Mouse (Mus musculus): ENCODE results near the gene C8a. TPM values are rescaled to one million over a fixed set of nuclear protein-coding genes. Genes with fewer than 3 reads are reported as not detected.

The C8a gene
- polyA plus RNA-seq, 1 experiment from 2014 or later: not detected

DNA sequence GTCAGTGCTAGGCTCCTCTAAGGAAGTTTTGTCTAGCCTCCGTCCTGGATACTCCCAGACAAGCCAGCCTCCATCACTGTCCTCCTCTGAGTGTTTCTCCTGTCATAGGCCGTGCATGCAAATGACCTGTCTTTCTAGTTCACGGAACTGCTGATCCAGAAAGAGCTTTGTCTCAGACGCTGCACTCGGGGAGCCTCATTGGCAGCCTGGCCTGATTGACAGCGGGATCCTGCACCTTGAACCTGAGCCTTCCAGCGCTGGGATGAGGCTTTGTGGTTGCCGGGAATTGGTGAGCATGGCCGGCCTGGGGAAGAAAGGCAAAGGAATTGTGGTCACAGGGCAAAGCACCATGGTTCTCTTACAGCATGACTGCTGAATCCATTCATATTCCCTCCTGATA, 11.3 kb upstream of the C8a start:
- Histone ChIP-seq H3K27ac (replicated peaks) (no peak overlapping the region), H3K9me3 (no peaks in the 10 kb centered on the region)

DNA sequence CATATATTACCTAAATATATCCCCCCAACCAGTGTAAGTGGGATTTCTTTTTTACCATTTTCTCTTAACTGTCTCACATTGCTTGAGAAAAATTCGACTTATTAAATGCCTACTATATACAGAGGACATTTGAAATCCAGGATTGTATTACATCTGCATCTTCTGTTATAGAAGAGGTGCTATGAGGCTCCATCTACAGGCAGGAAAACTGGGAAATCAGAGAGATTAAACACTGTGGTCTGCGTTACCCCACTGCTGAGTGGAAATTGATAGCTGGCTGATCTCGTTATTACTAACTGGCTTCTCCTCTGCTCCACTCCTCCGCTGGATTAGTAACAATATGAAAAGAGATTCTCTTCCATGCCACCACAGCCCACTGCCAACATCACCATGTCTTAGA, 366 bp downstream of the C8a start:
- Histone ChIP-seq H3K9me3 (no peaks in the 10 kb centered on the region), H3K27me3 (replicated peaks; ENCODE audit: low read depth, poor library complexity, severe bottlenecking) (no peaks in the 10 kb centered on the region), H3K4me1 (no peaks in the 10 kb centered on the region), H3K36me3 (replicated peaks) (no peaks in the 10 kb centered on the region), H3K4me3 (no peak overlapping the region), H3K27ac (replicated peaks) (no peak overlapping the region)
- DNase-seq (ENCODE audit: low spot score): no peak
- 75% methylated on average over 4 of the region's 4 CpGs for WGBS

More for the DNA sequence above, 11.3 kb upstream of the C8a start:
- no peak for DNase-seq (ENCODE audit: low spot score)
- Histone ChIP-seq H3K36me3 (replicated peaks) (no peaks in the 10 kb centered on the region), H3K27me3 (replicated peaks; ENCODE audit: low read depth, poor library complexity, severe bottlenecking) (peaks cover 11% of the 10 kb centered on the region; the same call in 1 of the 2 replicates), H3K4me3 (no peak overlapping the region), H3K4me1 (peaks cover 4% of the 10 kb centered on the region; the same call in 1 of the 2 replicates)
- WGBS: 63% methylated on average over 9 of the region's 9 CpGs

GRCm38 (mm10) chr4:104870196-104870595, 6.0 kb downstream of the C8a start:
- 84% methylated on average over 5 of the region's 5 CpGs for WGBS
- no peak for DNase-seq (ENCODE audit: low spot score)
- H3K4me1 ChIP-seq: peaks cover 9% of the 10 kb centered on the region
- no peaks in the 10 kb centered on the region for H3K9me3 ChIP-seq
- H3K36me3 ChIP-seq (replicated peaks): no peaks in the 10 kb centered on the region
- no peak overlapping the region for H3K27ac ChIP-seq (replicated peaks)
- no peaks in the 10 kb centered on the region for H3K27me3 ChIP-seq (replicated peaks; ENCODE audit: low read depth, poor library complexity, severe bottlenecking)
- no peak overlapping the region for H3K4me3 ChIP-seq

DNA sequence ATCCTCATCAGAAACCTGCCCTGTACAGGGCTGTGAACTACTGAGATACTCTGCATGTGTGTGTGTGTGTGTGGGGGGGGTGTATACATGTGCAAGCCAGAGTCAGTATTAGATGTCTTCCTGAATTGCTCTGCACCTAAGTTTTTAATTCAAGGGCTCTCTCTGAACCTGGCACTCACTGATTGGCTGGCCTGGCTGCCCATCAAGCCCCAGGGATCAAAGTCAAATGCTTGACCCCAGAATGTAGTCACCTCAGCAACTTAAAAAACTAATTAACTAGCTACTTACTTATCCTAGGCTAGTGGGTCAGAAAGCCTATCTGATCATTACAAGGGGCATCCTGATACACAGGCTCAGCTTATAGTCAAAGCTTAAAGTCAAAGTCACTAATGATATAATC, 6.6 kb downstream of the C8a start:
- Histone ChIP-seq H3K4me1 (peaks cover 15% of the 10 kb centered on the region), H3K9me3 (no peaks in the 10 kb centered on the region), H3K27me3 (replicated peaks; ENCODE audit: low read depth, poor library complexity, severe bottlenecking) (no peaks in the 10 kb centered on the region)

GRCm38 (mm10) chr4:104864397-104864796, 11.8 kb downstream of the C8a start:
- 83% methylated on average over 1 of the region's 1 CpGs for WGBS
- H3K27ac ChIP-seq (replicated peaks): no peak overlapping the region

More for the DNA sequence above, 6.6 kb downstream of the C8a start:
- Histone ChIP-seq H3K4me3 (no peak overlapping the region), H3K27ac (replicated peaks) (no peak overlapping the region), H3K36me3 (replicated peaks) (no peaks in the 10 kb centered on the region)
- no peak for DNase-seq (ENCODE audit: low spot score)

DNA sequence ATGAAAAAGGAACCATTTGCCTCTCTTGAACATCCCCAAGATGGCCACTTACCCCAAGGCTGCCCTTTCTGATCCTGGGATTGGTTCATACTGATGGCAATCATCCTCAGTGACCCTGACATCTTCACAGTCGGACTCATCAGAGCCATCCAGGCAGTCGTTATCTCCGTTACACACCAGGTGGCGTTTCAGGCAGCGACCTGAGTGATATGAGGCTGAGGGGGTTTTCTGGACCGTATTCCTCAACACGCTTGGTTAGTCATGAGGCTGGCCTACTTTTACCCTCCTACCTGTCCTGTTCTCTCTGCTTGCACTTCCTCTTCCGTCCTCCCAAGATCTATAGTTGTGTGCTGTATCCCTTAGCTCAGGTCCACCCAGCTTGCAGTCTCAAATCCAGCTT, 15.0 kb downstream of the C8a start:
- no peak overlapping the region for H3K4me3 ChIP-seq
- DNase-seq (ENCODE audit: low spot score): no peak
- H3K4me1 ChIP-seq: peaks cover 15% of the 10 kb centered on the region
- 80% methylated on average over 8 of the region's 8 CpGs for WGBS
- no peaks in the 10 kb centered on the region for H3K9me3 ChIP-seq
- no peak overlapping the region for H3K27ac ChIP-seq (replicated peaks)
- H3K27me3 ChIP-seq (replicated peaks; ENCODE audit: low read depth, poor library complexity, severe bottlenecking): no peaks in the 10 kb centered on the region; the same call in 1 of the 2 replicates
- no peaks in the 10 kb centered on the region for H3K36me3 ChIP-seq (replicated peaks)

More at GRCm38 (mm10) chr4:104864397-104864796, 11.8 kb downstream of the C8a start:
- Histone ChIP-seq H3K4me1 (peaks cover 15% of the 10 kb centered on the region), H3K4me3 (no peak overlapping the region), H3K9me3 (no peaks in the 10 kb centered on the region), H3K27me3 (replicated peaks; ENCODE audit: low read depth, poor library complexity, severe bottlenecking) (no peaks in the 10 kb centered on the region; the same call in 1 of the 2 replicates), H3K36me3 (replicated peaks) (no peaks in the 10 kb centered on the region)
- DNase-seq (ENCODE audit: low spot score): no peak

- DNase-seq (ENCODE audit: low spot score): no peak
- no peaks in the 10 kb centered on the region for H3K4me1 ChIP-seq
- H3K36me3 ChIP-seq (replicated peaks): no peaks in the 10 kb centered on the region
- no peak overlapping the region for H3K27ac ChIP-seq (replicated peaks)
- WGBS: 84% methylated on average over 4 of the region's 4 CpGs
- H3K27me3 ChIP-seq (replicated peaks; ENCODE audit: low read depth, poor library complexity, severe bottlenecking): no peaks in the 10 kb centered on the region; the same call in 1 of the 2 replicates
- H3K9me3 ChIP-seq: no peaks in the 10 kb centered on the region
- no peak overlapping the region for H3K4me3 ChIP-seq
Measured at GRCm38 (mm10) chr4:104857823-104858222, 18.4 kb downstream of the C8a start.

DNA sequence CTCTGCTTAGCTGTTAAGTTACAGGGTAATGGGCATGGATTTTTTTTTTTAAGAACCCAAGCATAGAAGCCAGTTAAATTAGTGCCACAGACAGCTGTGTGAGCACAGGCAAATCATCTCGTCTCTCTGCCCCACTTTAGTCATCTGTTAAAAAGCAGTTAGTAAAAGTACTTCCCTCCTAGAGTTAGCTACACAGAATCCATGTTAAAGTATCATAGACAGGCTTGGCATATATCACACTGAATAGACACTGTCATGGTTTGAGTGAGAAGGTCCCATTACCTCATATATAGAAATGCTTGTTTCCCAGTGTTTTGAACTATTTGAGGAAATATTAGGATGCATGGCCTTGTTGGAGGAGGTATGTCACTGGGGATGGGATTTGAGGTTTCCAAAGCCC, 19.2 kb downstream of the C8a start, which contains the start of gene Gm17662:
Gene Gm17662 (plus strand): TSS at position 301 of the 400 bp plus-strand sequence.
- WGBS: 77% methylated on average over 1 of the region's 1 CpGs
- H3K36me3 ChIP-seq (replicated peaks): no peaks in the 10 kb centered on the region
- H3K27ac ChIP-seq (replicated peaks): no peak within 1 kb of the TSS
- no peak within 1 kb of the TSS for H3K4me3 ChIP-seq
- H3K27me3 ChIP-seq (replicated peaks; ENCODE audit: low read depth, poor library complexity, severe bottlenecking): no peaks in the 10 kb centered on the region; the same call in 1 of the 2 replicates
- H3K4me1 ChIP-seq: no peaks in the 10 kb centered on the region
- no peaks in the 10 kb centered on the region for H3K9me3 ChIP-seq
- DNase-seq (ENCODE audit: low spot score): no peak

GRCm38 (mm10) chr4:104855216-104855615, 21.0 kb downstream of the C8a start:
- no peaks in the 10 kb centered on the region for H3K36me3 ChIP-seq (replicated peaks)
- H3K4me1 ChIP-seq: no peaks in the 10 kb centered on the region
- no peak for DNase-seq (ENCODE audit: low spot score)
- H3K9me3 ChIP-seq: no peaks in the 10 kb centered on the region
- no peak overlapping the region for H3K4me3 ChIP-seq
- no peaks in the 10 kb centered on the region for H3K27me3 ChIP-seq (replicated peaks; ENCODE audit: low read depth, poor library complexity, severe bottlenecking)
- H3K27ac ChIP-seq (replicated peaks): no peak overlapping the region
- 89% methylated on average over 2 of the region's 2 CpGs for WGBS

- Histone ChIP-seq H3K4me3 (no peak overlapping the region), H3K27ac (replicated peaks) (no peak overlapping the region), H3K4me1 (peaks cover 7% of the 10 kb centered on the region; the same call in 1 of the 2 replicates), H3K27me3 (replicated peaks; ENCODE audit: low read depth, poor library complexity, severe bottlenecking) (no peaks in the 10 kb centered on the region), H3K36me3 (replicated peaks) (no peaks in the 10 kb centered on the region), H3K9me3 (no peaks in the 10 kb centered on the region)
- no peak for DNase-seq (ENCODE audit: low spot score)
- WGBS: 42% methylated on average over 4 of the region's 4 CpGs
Measured at GRCm38 (mm10) chr4:104843546-104843945, 32.7 kb downstream of the C8a start.

- DNase-seq (ENCODE audit: low spot score): no peak
- 88% methylated on average over 5 of the region's 5 CpGs for WGBS
- Histone ChIP-seq H3K4me1 (peaks cover 7% of the 10 kb centered on the region; the same call in 1 of the 2 replicates), H3K9me3 (no peaks in the 10 kb centered on the region), H3K27ac (replicated peaks) (no peak overlapping the region), H3K36me3 (replicated peaks) (no peaks in the 10 kb centered on the region), H3K4me3 (no peak overlapping the region), H3K27me3 (replicated peaks; ENCODE audit: low read depth, poor library complexity, severe bottlenecking) (no peaks in the 10 kb centered on the region)
Measured at GRCm38 (mm10) chr4:104842204-104842603, 34.0 kb downstream of the C8a start.

- 82% methylated on average over 2 of the region's 2 CpGs for WGBS
- Histone ChIP-seq H3K36me3 (replicated peaks) (no peaks in the 10 kb centered on the region), H3K27me3 (replicated peaks; ENCODE audit: low read depth, poor library complexity, severe bottlenecking) (no peaks in the 10 kb centered on the region), H3K4me1 (peaks cover 12% of the 10 kb centered on the region), H3K4me3 (no peak overlapping the region), H3K27ac (replicated peaks) (no peak overlapping the region), H3K9me3 (no peaks in the 10 kb centered on the region)
- no peak for DNase-seq (ENCODE audit: low spot score)
Measured at GRCm38 (mm10) chr4:104838342-104838741, 37.9 kb downstream of the C8a start.

DNA sequence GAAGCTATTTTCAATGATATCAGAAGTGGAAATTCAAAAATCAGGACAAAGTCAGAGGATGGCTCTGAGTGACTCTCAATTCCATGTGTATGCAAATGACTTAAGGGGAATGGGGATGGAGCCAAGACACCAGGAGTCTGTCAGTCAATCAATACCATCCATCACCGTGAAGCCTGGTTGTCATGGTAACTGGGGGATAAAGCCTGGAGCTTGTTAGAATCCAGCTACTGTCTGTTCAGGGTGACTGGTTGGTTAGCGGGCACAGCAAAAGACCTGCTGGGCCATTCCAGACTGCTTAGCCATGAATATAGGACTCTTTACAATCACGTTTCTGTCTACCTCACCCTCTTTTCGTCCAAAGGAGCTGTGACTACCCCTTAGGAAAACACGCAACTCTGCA, 41.1 kb downstream of the C8a start:
- H3K36me3 ChIP-seq (replicated peaks): no peaks in the 10 kb centered on the region
- no peaks in the 10 kb centered on the region for H3K9me3 ChIP-seq
- peaks cover 4% of the 10 kb centered on the region for H3K4me1 ChIP-seq
- no peak for DNase-seq (ENCODE audit: low spot score)
- H3K4me3 ChIP-seq: no peak overlapping the region
- no peak overlapping the region for H3K27ac ChIP-seq (replicated peaks)
- WGBS: 31% methylated on average over 5 of the region's 5 CpGs
- H3K27me3 ChIP-seq (replicated peaks; ENCODE audit: low read depth, poor library complexity, severe bottlenecking): no peaks in the 10 kb centered on the region

All from embryonic facial prominence, embryonic 10.5 days (tissue).